Mouse (Mus musculus): ENCODE results near the gene Adh5. TPM values are rescaled to one million over a fixed set of nuclear protein-coding genes. Genes with fewer than 3 reads are reported as not detected.

Gene Adh5
- polyA plus RNA-seq (2012; fragmentation: generic; extraction: Trizol), result 79.7 TPM

DNA sequence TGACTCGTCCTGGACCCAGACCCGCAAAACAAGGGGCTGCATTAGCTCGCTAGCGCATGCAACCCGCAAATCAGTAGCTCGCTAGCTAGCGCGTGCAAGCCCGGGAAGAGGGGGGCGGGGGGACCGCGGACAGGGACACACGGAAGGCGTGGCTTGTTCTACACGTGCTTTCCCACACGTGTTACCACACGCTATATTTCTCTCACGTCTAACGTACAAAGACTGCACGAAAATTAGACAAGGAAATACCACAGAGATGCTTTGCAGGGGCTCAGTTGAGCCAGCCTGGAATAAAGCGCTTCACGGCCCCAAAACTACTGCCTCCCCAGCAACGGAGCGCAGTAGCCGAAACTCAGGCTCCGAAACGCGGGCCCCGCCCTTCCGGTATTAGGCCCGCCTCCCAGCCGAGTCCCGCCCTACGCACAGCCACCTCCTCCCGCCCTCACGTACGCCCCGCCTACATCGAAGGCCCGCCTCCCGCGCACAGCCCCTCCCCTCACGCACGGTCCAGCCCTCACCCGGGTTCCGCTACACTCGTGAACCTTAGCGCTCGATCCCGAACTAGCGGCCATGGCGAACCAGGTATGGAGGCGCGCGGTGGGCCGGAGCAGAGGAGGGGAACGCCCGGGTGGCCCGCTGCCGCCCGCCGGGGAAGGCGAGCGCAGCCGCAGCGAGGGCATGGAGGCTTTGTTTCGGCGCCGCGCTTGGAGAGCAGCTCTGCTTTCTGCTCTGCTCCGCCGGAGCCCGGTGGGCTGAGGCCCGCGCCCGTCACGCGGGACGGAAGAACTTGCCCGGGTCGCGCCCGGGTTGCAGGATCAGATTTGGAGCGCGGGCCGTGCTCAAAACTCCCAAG is at the start of gene Adh5:
Gene Adh5 (plus strand): TSS at position 482 of the 853 bp plus-strand sequence.
- H3K27me3 ChIP-seq (ENCODE audit: control insufficient read depth, insufficient read depth, insufficient read length), result no peaks in the 10 kb centered on the region
- peak within 1 kb of the TSS; percentile 99 for H3K4me2 ChIP-seq (ENCODE audit: low read depth)
- H3K79me2 ChIP-seq (ENCODE audit: control insufficient read depth, insufficient read depth), result peaks cover 11% of the 10 kb centered on the region
- peak within 1 kb of the TSS; percentile 66 for H3K4me3 ChIP-seq
- H3K36me3 ChIP-seq (ENCODE audit: control insufficient read depth, insufficient read depth), result peaks cover 9% of the 10 kb centered on the region
- TF ChIP-seq USF1 (IDR thresholded peaks at IDR 0.05; ENCODE audit: low read depth), result peak; percentile 37
- TF ChIP-seq TCF3 (IDR thresholded peaks at IDR 0.05; ENCODE audit: insufficient read length, low read depth), result no peak
- TF ChIP-seq MYOD1 (IDR thresholded peaks at IDR 0.05; ENCODE audit: control insufficient read depth in 1 of 3, insufficient read length in 2 of 3, low read depth in 2 of 3), result no peak
- peak; percentile 90 for TF ChIP-seq POLR2AphosphoS2 (IDR thresholded peaks at IDR 0.05; ENCODE audit: insufficient read length, low read depth)
- no peak for TF ChIP-seq SRF (IDR thresholded peaks at IDR 0.05; ENCODE audit: control insufficient read depth, insufficient read length, low read depth)
- peak; percentile 76 for TF ChIP-seq POLR2A (IDR thresholded peaks at IDR 0.05; ENCODE audit: insufficient read length, low read depth)
- peak; percentile 91 for TF ChIP-seq MAX (IDR thresholded peaks at IDR 0.05; ENCODE audit: low read depth)
- TF ChIP-seq CEBPB (IDR thresholded peaks at IDR 0.05; ENCODE audit: insufficient read depth, poor library complexity, severe bottlenecking), result no peak
- TF ChIP-seq MYOG (IDR thresholded peaks at IDR 0.05; ENCODE audit: control insufficient read depth in 1 of 3, insufficient read depth in 1 of 3, insufficient read length in 2 of 3, low read depth in 2 of 3), result peak in 1 of 3 experiments; percentile 34
- no peak for TF ChIP-seq TCF12 (IDR thresholded peaks at IDR 0.05; ENCODE audit: insufficient read depth, poor library complexity, severe bottlenecking)
- no peak for TF ChIP-seq E2F4 (IDR thresholded peaks at IDR 0.05; ENCODE audit: insufficient read depth)
- TF ChIP-seq REST (IDR thresholded peaks at IDR 0.05; ENCODE audit: insufficient read depth, insufficient read length), result peak; percentile 26
- H3ac ChIP-seq (ENCODE audit: control insufficient read depth, insufficient read length), result peak within 1 kb of the TSS; percentile 94

DNA sequence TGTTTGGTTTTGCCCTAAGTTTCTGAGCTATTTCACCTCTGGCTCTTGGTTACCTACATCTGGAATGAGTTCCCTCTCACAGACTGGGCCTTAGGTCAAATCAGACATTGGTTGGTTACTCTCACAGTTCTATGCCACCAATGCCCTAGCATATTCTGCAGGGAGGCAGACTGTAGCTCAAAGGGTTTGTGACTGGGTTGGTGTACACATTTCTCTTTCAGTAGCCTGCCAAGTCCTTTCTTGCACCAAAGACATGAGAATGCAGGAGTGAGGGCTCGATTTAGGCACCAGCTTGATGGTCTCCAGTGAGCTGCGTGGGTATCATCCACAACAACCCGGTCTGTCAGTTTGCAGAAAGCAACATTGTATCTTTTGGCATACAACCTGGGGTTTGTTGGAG is 38.0 kb upstream of the Adh5 start:
- H3K36me3 ChIP-seq (ENCODE audit: control insufficient read depth, insufficient read depth), result no peaks in the 10 kb centered on the region
- TF ChIP-seq USF1 (IDR thresholded peaks at IDR 0.05; ENCODE audit: low read depth), result no peak
- H3ac ChIP-seq (ENCODE audit: control insufficient read depth, insufficient read length), result no peak overlapping the region

DNA sequence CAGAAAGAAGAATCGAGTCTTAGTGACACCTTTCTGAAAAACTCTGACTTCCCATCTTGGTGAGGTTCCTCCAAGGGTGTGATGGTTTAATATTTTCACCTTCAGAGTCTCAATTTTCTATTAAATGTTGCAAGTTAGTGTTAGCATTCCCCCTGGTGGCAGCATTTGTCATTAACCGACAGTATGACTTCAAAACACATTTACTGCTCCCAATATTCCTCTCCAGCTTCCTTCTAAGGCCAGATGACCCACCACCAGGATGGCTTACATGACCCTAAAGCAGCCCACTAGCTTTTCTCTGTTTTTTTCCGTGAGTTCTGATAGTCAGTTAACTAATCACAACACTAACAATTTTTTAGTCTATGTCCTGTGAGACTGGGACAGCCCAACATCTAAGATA is 37.6 kb upstream of the Adh5 start:
- Histone ChIP-seq H3K36me3 (ENCODE audit: control insufficient read depth, insufficient read depth) (no peaks in the 10 kb centered on the region), H3K79me2 (ENCODE audit: control insufficient read depth, insufficient read depth) (no peaks in the 10 kb centered on the region), H3ac (ENCODE audit: control insufficient read depth, insufficient read length) (no peak overlapping the region), H3K4me2 (ENCODE audit: low read depth) (no peak overlapping the region), H3K27me3 (ENCODE audit: control insufficient read depth, insufficient read depth, insufficient read length) (no peaks in the 10 kb centered on the region), H3K4me3 (no peak overlapping the region)
- TF ChIP-seq REST (IDR thresholded peaks at IDR 0.05; ENCODE audit: insufficient read depth, insufficient read length) (no peak), MYOD1 (IDR thresholded peaks at IDR 0.05; ENCODE audit: control insufficient read depth in 1 of 3, insufficient read length in 2 of 3, low read depth in 2 of 3) (no peak), MYOG (IDR thresholded peaks at IDR 0.05; ENCODE audit: control insufficient read depth in 1 of 3, insufficient read depth in 1 of 3, insufficient read length in 2 of 3, low read depth in 2 of 3) (no peak), MAX (IDR thresholded peaks at IDR 0.05; ENCODE audit: low read depth) (no peak), E2F4 (IDR thresholded peaks at IDR 0.05; ENCODE audit: insufficient read depth) (no peak), USF1 (IDR thresholded peaks at IDR 0.05; ENCODE audit: low read depth) (no peak), TCF12 (IDR thresholded peaks at IDR 0.05; ENCODE audit: insufficient read depth, poor library complexity, severe bottlenecking) (no peak), TCF3 (IDR thresholded peaks at IDR 0.05; ENCODE audit: insufficient read length, low read depth) (no peak), CEBPB (IDR thresholded peaks at IDR 0.05; ENCODE audit: insufficient read depth, poor library complexity, severe bottlenecking) (no peak), POLR2AphosphoS2 (IDR thresholded peaks at IDR 0.05; ENCODE audit: insufficient read length, low read depth) (no peak), POLR2A (IDR thresholded peaks at IDR 0.05; ENCODE audit: insufficient read length, low read depth) (no peak), SRF (IDR thresholded peaks at IDR 0.05; ENCODE audit: control insufficient read depth, insufficient read length, low read depth) (no peak)

More for the DNA sequence above, 38.0 kb upstream of the Adh5 start:
- Histone ChIP-seq H3K4me2 (ENCODE audit: low read depth) (no peak overlapping the region), H3K27me3 (ENCODE audit: control insufficient read depth, insufficient read depth, insufficient read length) (no peaks in the 10 kb centered on the region), H3K79me2 (ENCODE audit: control insufficient read depth, insufficient read depth) (no peaks in the 10 kb centered on the region), H3K4me3 (no peak overlapping the region)

DNA sequence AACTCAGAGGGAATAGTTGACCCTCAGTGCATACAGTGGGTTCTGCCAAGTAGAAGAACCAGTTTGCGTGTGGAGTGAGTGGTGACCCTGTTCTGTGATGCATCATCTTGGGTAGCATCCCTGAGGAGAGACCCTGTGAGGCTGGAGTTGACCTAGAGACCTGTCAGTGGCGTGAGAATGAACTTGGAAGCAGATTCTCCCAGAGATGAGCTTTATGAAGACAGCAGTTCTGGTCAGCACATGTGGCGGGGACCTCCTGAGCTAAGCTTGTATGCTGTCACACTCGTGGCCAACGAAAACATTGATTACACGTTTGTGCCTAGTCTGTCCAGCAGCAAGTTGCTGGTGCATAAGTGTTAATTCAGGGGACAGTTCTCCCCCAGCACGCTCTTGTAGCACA is 37.1 kb upstream of the Adh5 start:
- H3K4me3 ChIP-seq, result no peak overlapping the region
- no peak overlapping the region for H3ac ChIP-seq (ENCODE audit: control insufficient read depth, insufficient read length)
- no peak for TF ChIP-seq POLR2AphosphoS2 (IDR thresholded peaks at IDR 0.05; ENCODE audit: insufficient read length, low read depth)
- TF ChIP-seq POLR2A (IDR thresholded peaks at IDR 0.05; ENCODE audit: insufficient read length, low read depth), result no peak
- TF ChIP-seq SRF (IDR thresholded peaks at IDR 0.05; ENCODE audit: control insufficient read depth, insufficient read length, low read depth), result no peak
- TF ChIP-seq MAX (IDR thresholded peaks at IDR 0.05; ENCODE audit: low read depth), result no peak
- no peak for TF ChIP-seq TCF3 (IDR thresholded peaks at IDR 0.05; ENCODE audit: insufficient read length, low read depth)
- no peak for TF ChIP-seq CEBPB (IDR thresholded peaks at IDR 0.05; ENCODE audit: insufficient read depth, poor library complexity, severe bottlenecking)
- no peak for TF ChIP-seq TCF12 (IDR thresholded peaks at IDR 0.05; ENCODE audit: insufficient read depth, poor library complexity, severe bottlenecking)
- TF ChIP-seq E2F4 (IDR thresholded peaks at IDR 0.05; ENCODE audit: insufficient read depth), result no peak
- no peak for TF ChIP-seq USF1 (IDR thresholded peaks at IDR 0.05; ENCODE audit: low read depth)
- no peak for TF ChIP-seq MYOG (IDR thresholded peaks at IDR 0.05; ENCODE audit: control insufficient read depth in 1 of 3, insufficient read depth in 1 of 3, insufficient read length in 2 of 3, low read depth in 2 of 3)
- H3K4me2 ChIP-seq (ENCODE audit: low read depth), result no peak overlapping the region
- H3K27me3 ChIP-seq (ENCODE audit: control insufficient read depth, insufficient read depth, insufficient read length), result no peaks in the 10 kb centered on the region
- no peaks in the 10 kb centered on the region for H3K79me2 ChIP-seq (ENCODE audit: control insufficient read depth, insufficient read depth)
- H3K36me3 ChIP-seq (ENCODE audit: control insufficient read depth, insufficient read depth), result no peaks in the 10 kb centered on the region

Measured in myocyte (in vitro differentiated cells).